Mouse (Mus musculus) G1E (cell line): ENCODE results near the gene 4632433K11Rik.

Experiments
- CTCF ChIP-seq: IDR thresholded peaks from 2 replicates; pipeline ENCODE4 v1.5.1; 2012; ENCODE audit warnings: low read depth, low read length, inconsistent platforms, mixed read lengths
- GATA1 ChIP-seq: IDR thresholded peaks from 2 replicates; pipeline ENCODE4 v1.6.1; 2012; ENCODE audit warnings: borderline replicate concordance, low read length, inconsistent platforms, mixed read lengths
- TAL1 ChIP-seq: conservative IDR thresholded peaks from 2 replicates; pipeline ENCODE4 v1.6.1; 2012; ENCODE audit warnings: low read depth, low read length, inconsistent platforms, mixed read lengths

DNA sequence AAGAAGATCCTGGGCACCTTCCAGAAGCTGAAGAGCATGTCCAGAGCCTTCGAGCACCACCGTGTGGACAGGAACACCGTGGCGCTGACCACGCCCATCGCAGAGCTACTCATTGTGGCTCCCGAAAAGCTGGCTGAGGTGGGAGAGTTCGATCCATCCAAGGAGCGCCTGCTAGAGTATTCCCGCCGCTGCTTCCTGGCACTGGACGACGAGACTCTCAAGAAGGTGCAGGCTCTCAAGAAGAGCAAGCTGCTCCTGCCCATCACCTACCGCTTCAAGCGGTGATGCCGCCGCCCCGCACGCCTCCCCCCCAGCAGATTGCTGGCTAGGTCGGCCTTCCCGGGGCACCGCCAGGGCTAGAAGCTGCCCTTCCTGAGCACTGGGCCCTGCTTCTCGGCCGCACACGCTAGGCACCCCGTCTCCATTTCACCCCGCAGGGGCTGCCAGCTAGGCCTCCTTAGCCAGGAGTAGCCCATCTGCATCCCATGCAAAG, 26.4 kb downstream of the 4632433K11Rik start:
- TF ChIP-seq CTCF, result 0 out of 2 replicates have a peak, but pooled peaks have one; percentile 13
- no peak for TF ChIP-seq GATA1
- no peak for TF ChIP-seq TAL1
